Mouse (Mus musculus) left cerebral cortex, postnatal 14 days (tissue): ENCODE measurements at regions not wholly inside any gene's neighbourhood (a gene's known extent, or its start where the extent isn't known, plus 50 kb on each side); places are given as distances from the start of the nearest gene placed in this dataset.

Experiments used
- DNase-seq, 2 experiments: peaks; one replicate each; pipeline ENCODE4 v3.0.0; 2021 to 2022; ENCODE audit warnings: low spot score in 2 of 2, mixed read lengths in 1 of 2
- intact Hi-C: fragments of 180-260 bp; cut with DNase I; formaldehyde crosslinking; loops from one replicate; pipeline ENCODE4 v1.15.1; 2025

GRCm38 (mm10) chr4:89012681-89013353 is 124.1 kb upstream of the Mtap start:
- intact Hi-C loops: no loop called here
- peak; percentile 29 to 36 for DNase-seq

GRCm38 (mm10) chr4:89008561-89008960 is 128.4 kb upstream of the Mtap start:
- intact Hi-C loops: no loop called here
- DNase-seq: no peak

- DNase-seq: no peak
- intact Hi-C loops: no loop called here
Observed at GRCm38 (mm10) chr4:89001470-89001869, 121.5 kb upstream of the Ifne start.

- intact Hi-C loops: no loop called here
- DNase-seq: peak in 1 of 2 experiments; percentile 3
Observed at GRCm38 (mm10) chr4:89000855-89001254, 120.9 kb upstream of the Ifne start.

- intact Hi-C loops: no loop called here
Observed at GRCm38 (mm10) chr4:89000200-89000599, 120.2 kb upstream of the Ifne start.

GRCm38 (mm10) chr4:88998286-88998685 is 118.3 kb upstream of the Ifne start:
- DNase-seq: no peak

More at GRCm38 (mm10) chr4:89000200-89000599, 120.2 kb upstream of the Ifne start:
- no peak for DNase-seq

GRCm38 (mm10) chr4:88995129-88995919 is 115.3 kb upstream of the Ifne start:
- DNase-seq: no peak
- intact Hi-C loops: no loop called here

More at GRCm38 (mm10) chr4:88998286-88998685, 118.3 kb upstream of the Ifne start:
- intact Hi-C loops: no loop called here

GRCm38 (mm10) chr4:88994486-88994885 is 114.5 kb upstream of the Ifne start:
- intact Hi-C loops: no loop called here

GRCm38 (mm10) chr4:88992498-88992897 is 112.5 kb upstream of the Ifne start:
- DNase-seq: no peak
- intact Hi-C loops: no loop called here

More at GRCm38 (mm10) chr4:88994486-88994885, 114.5 kb upstream of the Ifne start:
- DNase-seq: no peak

GRCm38 (mm10) chr4:88988363-88988762 is 108.4 kb upstream of the Ifne start:
- intact Hi-C loops: no loop called here
- no peak for DNase-seq

GRCm38 (mm10) chr4:88987103-88987502 is 107.1 kb upstream of the Ifne start:
- DNase-seq: no peak
- intact Hi-C loops: no loop called here

GRCm38 (mm10) chr4:88982457-88982856 is 102.5 kb upstream of the Ifne start:
- intact Hi-C loops: no loop called here
- DNase-seq: no peak

- intact Hi-C loops: no loop called here
- no peak for DNase-seq
Observed at GRCm38 (mm10) chr4:88977099-88977888, 97.3 kb upstream of the Ifne start.

GRCm38 (mm10) chr4:88974535-88974934 is 94.5 kb upstream of the Ifne start:
- no peak for DNase-seq
- intact Hi-C loops: no loop called here

- intact Hi-C loops: no loop called here
- DNase-seq: no peak
Observed at GRCm38 (mm10) chr4:88969134-88969841, 89.3 kb upstream of the Ifne start.

GRCm38 (mm10) chr4:88959621-88960020 is 79.6 kb upstream of the Ifne start:
- intact Hi-C loops: no loop called here
- no peak for DNase-seq

- intact Hi-C loops: no loop called here
- no peak for DNase-seq
Observed at GRCm38 (mm10) chr4:88956605-88957004, 76.6 kb upstream of the Ifne start.

- intact Hi-C loops: no loop called here
- DNase-seq: no peak
Observed at GRCm38 (mm10) chr4:88956151-88956550, 76.2 kb upstream of the Ifne start.

GRCm38 (mm10) chr4:88955571-88955970 is 75.6 kb upstream of the Ifne start:
- intact Hi-C loops: no loop called here
- DNase-seq: no peak
